Mouse (Mus musculus): ENCODE measurements around the gene Vps37d.

DNA sequence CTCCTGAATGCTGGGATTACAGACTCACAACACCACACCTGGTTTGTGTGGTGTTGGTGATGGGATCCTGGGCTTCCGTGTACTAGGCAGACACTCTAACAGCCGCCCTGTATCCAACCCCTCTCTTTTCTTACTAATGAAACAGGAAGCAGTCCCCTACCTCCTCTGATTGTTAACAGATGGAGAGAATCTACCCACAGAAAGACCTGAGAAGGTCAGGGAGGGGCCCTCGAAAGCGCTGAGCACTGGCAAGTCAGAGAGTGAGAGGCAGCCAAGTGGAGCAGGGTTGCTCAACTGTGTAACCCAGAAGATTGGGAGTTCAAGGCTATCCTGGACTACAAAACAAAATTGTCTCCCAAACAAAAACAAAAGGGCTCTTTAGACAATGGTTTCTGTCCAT is 8.8 kb upstream of the Vps37d start:
- TF ChIP-seq POLR2A (IDR thresholded peaks at IDR 0.05; ENCODE audit: borderline replicate concordance, low read depth, low read length) (no peak), CTCF (IDR thresholded peaks at IDR 0.05; ENCODE audit: low read depth, low read length) (no peak)

All from bone marrow macrophage, adult 2 months (primary cell).